Mouse (Mus musculus) heart, postnatal 4 days (tissue): ENCODE data around the gene Psma3. TPM values are rescaled to one million over a fixed set of nuclear protein-coding genes. Genes with fewer than 3 reads are reported as not detected.

Experiments
- DNase-seq: peaks from one replicate; pipeline ENCODE4 v3.0.0; 2021
- total RNA-seq, 2 experiments: library from RNA; stranded (reverse); gene quantifications; 2 replicates each; pipeline ENCODE4 v1.2.3; 2021

The Psma3 gene
- total RNA-seq, result 100 to 1,000 TPM; 257 to 261 TPM

- DNase-seq, result peak; percentile 90
These were observed at the start of gene Psma3 for GRCm38 (mm10) chr12:70974441-70975266. TSS of gene Psma3 (plus strand) at chr12:70974621.

- DNase-seq, result no peak
These were observed 44.6 kb upstream of the Psma3 start for GRCm38 (mm10) chr12:70929781-70930180.

GRCm38 (mm10) chr12:70937150-70937549 lies 37.3 kb upstream of the Psma3 start:
- peak; percentile 12 for DNase-seq

- peak; percentile 96 for DNase-seq
These were observed 36.6 kb upstream of the Psma3 start, which contains the start of gene Actr10 for GRCm38 (mm10) chr12:70937571-70938384. TSS of gene Actr10 (plus strand) at chr12:70937857.

- DNase-seq, result no peak
These were observed 33.6 kb upstream of the Psma3 start for GRCm38 (mm10) chr12:70940806-70941205.

- peak; percentile 16 for DNase-seq
These were observed 30.2 kb upstream of the Psma3 start for GRCm38 (mm10) chr12:70944181-70944580.

- DNase-seq, result no peak
These were observed 27.7 kb upstream of the Psma3 start for GRCm38 (mm10) chr12:70946585-70947256.

GRCm38 (mm10) chr12:70958640-70959039 lies 15.8 kb upstream of the Psma3 start:
- DNase-seq, result no peak

GRCm38 (mm10) chr12:70967581-70967980 lies 6.8 kb upstream of the Psma3 start:
- peak; percentile 15 for DNase-seq

GRCm38 (mm10) chr12:70968141-70968790 lies 6.2 kb upstream of the Psma3 start:
- DNase-seq, result peak; percentile 85

- peak; percentile 90 for DNase-seq
These were observed 5.6 kb upstream of the Psma3 start for GRCm38 (mm10) chr12:70968791-70969307.

GRCm38 (mm10) chr12:70969485-70970184 lies 4.8 kb upstream of the Psma3 start:
- peak; percentile 57 for DNase-seq

GRCm38 (mm10) chr12:70973831-70974230 lies 590 bp upstream of the Psma3 start:
- no peak for DNase-seq

GRCm38 (mm10) chr12:70975406-70975805 lies 985 bp downstream of the Psma3 start:
- DNase-seq, result no peak

- DNase-seq, result no peak
These were observed 1.5 kb downstream of the Psma3 start for GRCm38 (mm10) chr12:70975891-70976290.

GRCm38 (mm10) chr12:70978345-70978744 lies 3.9 kb downstream of the Psma3 start:
- no peak for DNase-seq

- no peak for DNase-seq
These were observed 10.6 kb downstream of the Psma3 start for GRCm38 (mm10) chr12:70984855-70985550.

- DNase-seq, result no peak
These were observed 22.8 kb downstream of the Psma3 start for GRCm38 (mm10) chr12:70997225-70997624.

- peak; percentile 46 for DNase-seq
These were observed 25.0 kb downstream of the Psma3 start for GRCm38 (mm10) chr12:70999423-70999903.

GRCm38 (mm10) chr12:71000344-71000743 lies 25.9 kb downstream of the Psma3 start:
- DNase-seq, result no peak
